Mouse (Mus musculus): ENCODE data around the gene Dnm1. TPM values are rescaled to one million over a fixed set of nuclear protein-coding genes. Genes with fewer than 3 reads are reported as not detected.
"Not testable (repeated sequence)": the region's sequence is repeated elsewhere in the genome, so short reads cannot be mapped to it uniquely, and the experiment has no call there.

Dnm1 gene
- total RNA-seq, 2 experiments from 2014 or later: 3.5 to 5.3 TPM

GRCm38 (mm10) chr2:32314831-32315230 lies 38.3 kb downstream of the Dnm1 start:
- no peak for DNase-seq (ENCODE audit: low spot score)

DNA sequence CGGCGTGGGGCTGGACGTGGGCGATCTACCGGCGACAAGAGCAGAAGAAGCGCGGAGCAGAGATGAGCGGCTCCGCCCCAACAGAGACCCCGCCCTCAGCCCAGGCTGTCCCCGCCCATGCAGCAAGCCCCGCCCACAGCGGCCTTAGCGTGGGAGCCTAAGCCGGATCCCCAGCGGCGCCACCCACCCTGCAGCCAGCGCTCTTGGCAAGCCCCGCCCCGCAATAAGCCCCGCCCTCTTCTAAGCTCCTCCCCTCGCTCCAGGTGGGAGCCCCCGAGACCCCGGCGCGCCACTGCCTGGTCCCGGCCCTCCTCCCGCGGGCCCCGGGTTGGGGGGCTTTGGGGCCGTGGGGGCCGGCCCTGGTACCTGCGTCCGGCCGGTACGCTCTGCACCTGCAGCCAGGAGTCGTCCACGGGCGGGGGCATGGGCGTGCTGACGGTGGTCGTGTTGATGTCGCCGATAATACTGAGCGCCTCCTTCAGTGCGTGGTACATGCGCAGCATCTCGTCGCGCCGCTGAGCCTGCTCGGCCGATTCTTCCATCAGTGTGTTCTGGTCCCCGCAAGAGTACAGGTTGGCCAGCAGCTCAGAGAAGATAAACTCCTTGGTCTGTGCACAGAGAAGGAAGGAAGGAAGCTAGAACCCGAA lies 40.7 kb downstream of the Dnm1 start:
- DNase-seq (ENCODE audit: low spot score): peak; percentile 62

GRCm38 (mm10) chr2:32311443-32312317 lies 41.5 kb downstream of the Dnm1 start:
- no peak for DNase-seq (ENCODE audit: low spot score)

DNA sequence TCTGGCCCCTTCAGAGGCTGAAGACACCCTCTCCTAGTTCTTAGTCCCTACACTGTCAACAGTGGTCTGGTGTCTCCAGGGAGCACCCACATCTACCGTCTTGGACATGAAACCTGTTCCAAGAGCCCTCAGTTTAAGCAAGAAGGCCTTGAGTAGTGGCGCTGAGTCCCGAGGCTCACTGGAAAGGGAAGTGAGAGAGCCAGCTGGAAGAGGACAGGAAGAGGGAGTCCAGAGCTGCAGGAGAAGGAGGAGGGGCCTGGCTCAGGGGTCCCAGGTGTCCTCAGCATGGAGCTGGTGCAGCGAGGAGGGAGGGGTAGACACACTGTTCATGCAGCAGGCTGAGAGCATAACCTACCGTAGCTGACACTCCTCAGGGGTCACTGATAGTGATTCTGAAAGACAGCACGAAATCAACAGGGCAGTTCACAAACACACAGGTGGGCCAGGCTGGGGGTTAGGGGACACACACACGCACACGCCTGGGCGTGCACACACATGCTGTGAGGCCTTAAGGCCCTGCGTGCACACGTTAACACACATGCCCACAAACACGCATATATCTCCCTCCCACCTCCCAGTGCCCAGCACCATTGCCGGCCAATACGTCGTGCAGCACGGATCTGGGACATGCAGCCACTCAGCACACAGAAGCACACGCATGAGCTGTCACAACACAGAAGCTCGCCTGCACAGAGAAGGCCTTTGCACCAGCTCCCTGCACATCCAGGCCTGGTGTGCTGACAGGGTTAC lies 42.9 kb downstream of the Dnm1 start:
- DNase-seq (ENCODE audit: low spot score): no peak

DNA sequence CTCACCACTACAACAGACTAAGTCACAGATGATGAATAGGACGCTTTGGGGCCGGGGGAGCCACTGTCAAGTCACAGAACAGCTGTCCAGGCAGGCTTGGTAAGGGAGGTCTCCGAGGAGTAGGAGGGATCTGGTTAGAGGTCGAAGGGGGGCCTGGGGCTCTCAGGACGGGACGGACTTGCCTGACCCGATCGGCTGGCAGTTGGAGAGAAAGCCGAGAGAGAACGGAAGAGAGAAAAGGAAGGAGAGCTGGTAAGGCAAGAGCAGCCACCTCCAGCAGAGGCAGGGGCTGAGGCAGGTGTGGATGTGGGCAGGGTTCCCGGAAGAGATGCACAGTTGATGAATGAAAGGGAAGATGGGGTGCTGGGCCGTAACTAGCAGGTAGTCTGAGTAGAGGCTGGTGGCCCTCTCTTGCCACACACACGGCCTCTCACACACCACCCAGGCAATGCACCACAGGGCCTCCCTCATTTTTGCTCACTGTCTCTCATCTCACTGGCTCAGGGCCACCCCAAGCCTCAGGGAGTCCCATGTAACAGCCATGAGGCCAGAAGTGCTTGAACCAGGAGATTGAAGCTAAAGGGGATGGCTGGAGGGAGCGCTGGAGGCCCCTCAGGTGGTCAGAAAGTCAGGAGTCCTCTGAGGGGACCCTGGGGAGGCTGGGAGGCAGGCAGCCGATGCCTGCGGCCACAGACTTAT lies 44.1 kb downstream of the Dnm1 start:
- no peak for DNase-seq (ENCODE audit: low spot score)

GRCm38 (mm10) chr2:32307941-32308760 lies 45.0 kb downstream of the Dnm1 start:
- peak; percentile 51 for DNase-seq (ENCODE audit: low spot score)

DNA sequence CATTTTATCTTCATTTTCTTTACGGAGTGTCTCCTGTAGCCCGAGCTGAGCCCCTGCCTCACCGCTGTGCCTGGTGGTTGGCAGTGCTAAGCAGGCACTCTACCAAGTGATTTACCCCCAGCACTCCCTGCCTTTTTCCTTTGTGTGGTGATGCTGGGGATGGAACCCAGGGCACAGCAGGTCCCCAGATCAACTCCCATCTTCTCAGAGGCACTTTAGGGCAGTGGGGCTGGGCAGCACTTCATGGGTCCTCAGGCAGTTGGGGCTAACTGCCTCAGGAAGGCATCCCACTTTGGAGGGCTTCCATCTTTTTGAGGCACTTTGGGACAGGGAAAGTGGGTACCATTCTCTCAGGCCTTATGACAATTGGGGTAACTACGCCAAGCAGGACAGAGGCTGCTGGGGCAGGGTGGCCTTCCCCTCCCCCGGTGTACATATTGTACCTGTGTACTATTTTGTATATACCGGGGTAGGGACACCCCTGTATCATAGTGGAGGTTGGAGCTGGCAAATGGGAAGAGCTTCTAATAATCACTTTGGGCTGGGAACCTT lies 45.8 kb downstream of the Dnm1 start:
- DNase-seq (ENCODE audit: low spot score): no peak

GRCm38 (mm10) chr2:32306176-32306575 lies 47.0 kb downstream of the Dnm1 start:
- no peak for DNase-seq (ENCODE audit: low spot score)

DNA sequence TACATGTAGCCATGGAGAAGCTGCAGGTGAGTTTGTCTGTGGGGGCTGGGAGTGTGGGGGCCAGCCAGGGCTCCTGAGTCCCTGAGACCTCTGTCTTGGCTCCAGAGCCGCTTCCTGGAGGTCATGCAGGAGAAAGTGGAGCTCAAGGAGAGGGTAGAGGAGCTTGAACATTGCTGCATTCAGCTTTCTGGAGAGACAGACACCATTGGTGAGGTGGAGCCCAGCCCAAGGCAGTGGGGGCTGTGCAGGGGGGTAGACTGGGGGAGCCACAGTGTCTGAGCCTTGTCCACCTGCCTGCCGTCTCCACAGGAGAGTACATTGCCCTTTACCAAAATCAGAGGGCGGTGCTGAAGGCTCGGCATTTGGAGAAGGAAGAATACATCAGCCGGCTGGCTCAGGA lies 47.5 kb downstream of the Dnm1 start:
- DNase-seq (ENCODE audit: low spot score): no peak

GRCm38 (mm10) chr2:32304145-32304832 lies 48.8 kb downstream of the Dnm1 start:
- DNase-seq (ENCODE audit: low spot score): peak; percentile 61

DNA sequence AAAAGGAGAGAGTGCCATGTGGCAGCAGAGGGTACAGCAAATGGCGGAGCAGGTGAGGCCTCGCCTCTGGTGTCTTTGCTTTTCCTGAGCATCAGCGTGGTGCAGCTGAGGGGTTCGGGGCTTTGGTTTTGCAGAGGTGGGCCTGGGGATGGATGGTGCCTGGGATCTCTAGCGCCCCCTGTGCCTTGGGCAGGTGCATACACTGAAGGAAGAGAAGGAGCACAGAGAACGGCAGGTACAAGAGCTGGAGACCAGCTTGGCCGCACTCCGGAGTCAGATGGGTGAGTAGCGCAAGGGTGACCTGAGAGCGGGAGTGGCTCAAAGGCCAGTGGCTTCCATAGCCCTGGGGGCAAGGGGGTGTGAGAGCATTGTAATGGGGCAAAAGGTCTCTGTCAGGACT lies 50.2 kb downstream of the Dnm1 start:
- DNase-seq (ENCODE audit: low spot score): no peak

- DNase-seq (ENCODE audit: low spot score): no peak
These were observed 53.7 kb downstream of the Dnm1 start for GRCm38 (mm10) chr2:32299469-32299868.

- not testable (repeated sequence) for DNase-seq (ENCODE audit: low spot score)
These were observed 57.3 kb downstream of the Dnm1 start for GRCm38 (mm10) chr2:32295842-32296241.

DNA sequence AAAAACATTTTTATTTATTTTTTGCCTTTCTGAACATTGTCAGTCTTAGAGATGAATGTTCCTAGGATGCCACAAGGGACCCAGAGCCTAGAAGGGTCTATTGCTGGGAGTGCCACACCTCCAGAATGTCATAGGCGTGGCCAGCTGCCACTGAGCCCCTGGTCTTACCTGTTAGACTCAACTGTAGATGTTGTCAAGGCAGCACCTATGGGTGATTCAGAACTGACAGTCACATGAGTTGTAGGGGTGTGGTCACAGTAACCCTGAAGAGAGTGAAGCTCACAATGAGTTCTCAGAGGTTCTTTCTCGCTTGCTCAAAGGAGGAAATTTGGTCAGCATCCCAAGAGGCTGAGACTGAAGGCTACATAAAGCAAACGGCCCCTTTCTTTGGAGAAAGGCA lies 57.9 kb downstream of the Dnm1 start:
- no peak for DNase-seq (ENCODE audit: low spot score)

- DNase-seq (ENCODE audit: low spot score): peak; percentile 91
These were observed 58.8 kb downstream of the Dnm1 start for GRCm38 (mm10) chr2:32294348-32294747.

GRCm38 (mm10) chr2:32289578-32289977 lies 63.6 kb downstream of the Dnm1 start:
- no peak for DNase-seq (ENCODE audit: low spot score)

GRCm38 (mm10) chr2:32288371-32288931 lies 64.7 kb downstream of the Dnm1 start:
- no peak for DNase-seq (ENCODE audit: low spot score)

DNA sequence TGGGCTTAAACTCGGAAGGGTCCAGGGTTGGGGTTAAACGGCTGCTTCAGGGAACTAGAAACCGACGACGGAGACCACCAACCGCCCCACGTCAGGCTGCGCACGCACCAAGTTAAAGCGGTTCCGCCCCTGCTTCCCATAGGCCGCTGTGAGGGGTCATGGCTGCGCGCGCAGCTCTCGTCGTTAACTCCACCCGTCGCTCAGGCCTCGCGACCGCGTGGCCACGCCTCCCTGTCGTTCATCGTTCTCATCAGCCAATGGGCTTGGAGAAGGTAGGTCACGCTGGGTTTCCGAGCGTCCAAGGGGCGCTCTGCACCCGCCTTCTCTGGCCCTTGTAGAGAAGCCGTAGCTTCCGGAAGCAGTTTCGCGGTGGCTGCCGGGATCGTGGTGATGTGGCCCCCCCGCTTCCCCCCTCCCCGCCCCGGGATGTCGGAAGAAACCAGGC lies 65.2 kb downstream of the Dnm1 start, which contains the start of gene Swi5:
Gene Swi5, minus strand, starts transcription at position 153 of the 445 bp plus-strand sequence.
- DNase-seq (ENCODE audit: low spot score): peak; percentile 97

- no peak for DNase-seq (ENCODE audit: low spot score)
These were observed 65.8 kb downstream of the Dnm1 start, which contains the start of gene Golga2 for GRCm38 (mm10) chr2:32287334-32287840. TSS of gene Golga2 (plus strand) at chr2:32287384.
